Mouse (Mus musculus) gastrocnemius, postnatal 14 days (tissue): ENCODE data around the gene Actn4. TPM values are rescaled to one million over a fixed set of nuclear protein-coding genes. Genes with fewer than 3 reads are reported as not detected.

ENCODE experiments used
- DNase-seq: peaks from one replicate; pipeline ENCODE4 v3.0.0; 2021; ENCODE audit warnings: mixed read lengths
- intact Hi-C: fragments of 180-260 bp; cut with DNase I; formaldehyde crosslinking; loops from one replicate; pipeline ENCODE4 v1.15.1; 2025; ENCODE audit warnings: low total_unique reads
- total RNA-seq, 2 experiments: library from RNA; stranded (reverse); gene quantifications; 2 replicates each; pipeline ENCODE4 v1.2.3; 2021

Gene Actn4
- total RNA-seq, 2 experiments from 2014 or later, result 68.1 to 85.9 TPM

DNA sequence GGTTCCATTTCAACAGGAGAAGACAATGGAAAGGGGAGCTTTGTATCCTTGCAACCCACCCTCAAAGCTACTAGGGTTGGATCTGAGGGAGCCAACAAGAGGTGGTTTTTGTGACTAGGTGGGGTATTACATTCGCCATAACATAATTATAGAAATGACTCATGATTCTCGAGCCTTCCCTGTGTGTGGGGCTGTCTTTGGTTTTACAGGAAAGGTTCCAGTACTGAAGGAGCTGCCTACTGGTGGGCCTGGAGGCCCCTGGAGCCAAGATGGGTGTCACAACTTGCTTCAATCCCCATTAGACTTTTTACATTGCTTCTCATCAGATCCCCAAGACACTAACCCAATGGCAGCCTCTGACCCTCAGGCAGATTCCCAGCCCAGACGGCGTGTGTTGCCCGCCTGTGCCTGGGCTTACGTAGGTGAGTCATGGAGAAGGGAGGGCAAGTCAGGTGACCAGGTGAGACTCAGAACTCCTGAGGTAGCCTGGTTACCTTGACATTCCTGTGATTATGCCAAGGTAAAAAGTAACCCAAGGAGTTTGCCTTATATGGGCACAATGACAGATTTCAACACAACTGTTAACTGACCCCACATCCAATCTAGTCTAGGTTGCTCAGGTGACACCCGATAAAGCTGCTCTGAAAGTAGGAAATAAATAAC is 31.0 kb downstream of the Actn4 start:
- DNase-seq, result no peak
- intact Hi-C loops, result no loop called here

DNA sequence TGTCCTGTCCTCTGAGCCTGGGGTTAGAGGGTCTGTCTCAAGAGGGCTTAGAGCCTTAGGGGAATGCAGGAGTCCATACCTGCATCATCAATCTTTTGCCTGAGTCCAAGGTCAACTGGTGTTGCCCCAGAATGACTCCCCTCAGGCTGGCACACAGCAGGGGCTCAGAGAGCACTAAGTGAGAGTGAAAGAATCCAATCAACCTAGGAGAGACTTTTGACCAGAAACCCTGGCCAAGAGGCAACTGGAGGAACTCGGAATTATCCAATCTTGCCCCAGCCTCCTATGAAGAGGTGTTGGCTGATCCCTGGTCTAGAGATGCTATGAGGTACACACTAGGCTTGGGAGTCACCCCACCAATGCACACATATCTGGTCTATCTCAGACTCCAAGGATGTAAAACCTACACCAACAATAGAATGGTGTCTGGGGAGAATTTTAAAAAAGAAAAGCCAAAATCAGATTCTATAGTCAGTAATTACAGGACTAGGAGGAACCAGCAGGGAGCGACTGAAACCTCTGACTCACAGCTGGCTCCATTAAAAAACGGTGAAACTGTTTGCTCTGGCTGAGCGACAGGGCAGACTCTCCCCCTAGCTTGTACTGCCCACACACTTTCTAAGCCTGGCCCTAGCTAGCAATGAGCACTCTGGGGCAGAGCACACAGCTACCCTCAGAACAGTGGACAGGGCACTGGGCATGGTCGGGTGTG is 31.7 kb downstream of the Actn4 start:
- intact Hi-C loops, result no loop called here
- no peak for DNase-seq

- no peak for DNase-seq
- intact Hi-C loops, result no loop called here
Measured at GRCm38 (mm10) chr7:28929381-28929780, 32.8 kb downstream of the Actn4 start.

- DNase-seq, result no peak
- intact Hi-C loops, result no loop called here
Measured at GRCm38 (mm10) chr7:28926172-28926571, 36.0 kb downstream of the Actn4 start.

DNA sequence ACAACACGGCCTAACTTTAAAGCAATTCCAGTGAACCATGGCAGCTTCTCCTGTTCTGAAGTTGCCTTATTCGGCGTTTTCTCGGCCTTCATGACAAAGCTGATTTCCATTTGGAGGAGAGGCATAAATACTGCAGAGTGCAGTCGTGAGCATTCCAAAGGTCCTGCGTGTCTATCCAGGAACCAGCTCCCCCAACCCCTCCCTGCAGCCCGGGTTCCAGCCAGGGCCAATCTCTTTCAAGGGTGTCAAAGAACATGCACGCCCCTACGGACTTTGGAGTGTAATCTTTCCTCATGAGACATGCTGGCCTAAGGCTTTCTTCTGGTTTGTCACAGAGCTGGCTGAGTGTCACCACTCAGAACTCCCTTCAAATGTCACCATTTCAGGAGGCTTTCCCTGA is 36.8 kb downstream of the Actn4 start:
- DNase-seq, result peak; percentile 82
- intact Hi-C loops, result no loop called here

DNA sequence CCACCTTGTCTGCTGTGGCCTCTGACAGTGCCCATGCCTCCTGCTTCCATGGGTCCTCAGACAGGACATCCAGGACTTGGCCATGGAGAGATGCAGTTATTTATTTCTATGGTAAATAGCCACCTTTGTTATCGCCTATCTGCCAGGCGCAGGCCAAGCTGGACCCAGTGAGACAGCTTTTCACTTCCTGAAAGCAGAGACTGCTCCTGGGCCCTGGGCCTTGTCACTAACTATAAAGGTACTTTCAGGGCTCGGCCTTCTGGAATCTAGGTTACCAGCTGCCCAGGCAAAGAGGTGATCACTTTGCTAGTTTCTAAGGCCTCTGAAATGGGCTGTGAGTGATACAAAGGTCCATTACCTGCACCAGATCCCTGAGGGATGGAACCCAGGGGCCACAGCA is 37.3 kb downstream of the Actn4 start:
- DNase-seq, result no peak
- intact Hi-C loops, result no loop called here

- no peak for DNase-seq
- intact Hi-C loops, result no loop called here
Measured at GRCm38 (mm10) chr7:28923865-28924291, 38.3 kb downstream of the Actn4 start.

DNA sequence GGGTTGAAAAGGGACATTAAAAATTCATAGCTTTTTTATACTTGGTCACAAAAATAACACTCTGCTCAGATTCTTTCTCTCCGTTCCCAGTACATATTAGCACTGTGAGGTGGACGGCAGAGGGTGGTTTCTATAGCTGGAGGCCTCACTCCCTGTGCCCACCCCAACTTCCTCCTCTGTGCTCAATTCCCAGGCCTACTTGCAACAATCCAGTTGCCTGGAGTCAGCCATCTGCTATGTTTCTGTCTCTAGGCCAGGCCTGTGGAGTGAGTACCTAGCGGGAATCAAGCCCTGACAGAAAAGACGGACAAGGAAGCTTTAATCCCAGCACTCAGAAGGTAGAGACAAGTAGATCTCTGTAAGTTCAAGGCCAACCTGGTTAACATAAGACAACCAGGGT is 39.5 kb downstream of the Actn4 start:
- DNase-seq, result no peak
- intact Hi-C loops, result no loop called here

GRCm38 (mm10) chr7:28921722-28922465 is 40.2 kb downstream of the Actn4 start:
- intact Hi-C loops, result no loop called here
- no peak for DNase-seq

GRCm38 (mm10) chr7:28921178-28921577 is 41.0 kb downstream of the Actn4 start:
- intact Hi-C loops, result no loop called here
- DNase-seq, result no peak

DNA sequence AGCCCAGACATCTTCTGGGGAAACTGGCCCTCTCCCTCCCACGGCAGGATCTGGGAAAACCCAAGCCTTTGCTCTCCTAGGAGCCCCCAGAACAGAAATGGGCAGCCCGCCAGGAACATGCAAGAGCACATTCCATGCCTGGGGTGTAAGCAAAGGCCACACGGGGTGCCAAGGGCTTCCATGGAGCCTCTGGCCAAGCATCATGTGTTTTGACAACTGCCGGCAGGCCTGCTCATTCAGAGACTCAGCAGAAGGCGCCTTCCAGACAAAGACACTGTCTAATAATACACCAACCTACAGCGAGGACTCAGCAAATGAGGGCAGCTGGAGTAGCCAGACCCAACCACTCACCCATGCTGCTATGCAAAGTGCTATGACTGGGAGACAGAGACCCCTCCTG is 42.3 kb downstream of the Actn4 start:
- intact Hi-C loops, result loop anchor here (5.0 kb wide), 1 partner anchor 47 kb away; no protein-coding TSS in a partner anchor
- DNase-seq, result peak; percentile 88

DNA sequence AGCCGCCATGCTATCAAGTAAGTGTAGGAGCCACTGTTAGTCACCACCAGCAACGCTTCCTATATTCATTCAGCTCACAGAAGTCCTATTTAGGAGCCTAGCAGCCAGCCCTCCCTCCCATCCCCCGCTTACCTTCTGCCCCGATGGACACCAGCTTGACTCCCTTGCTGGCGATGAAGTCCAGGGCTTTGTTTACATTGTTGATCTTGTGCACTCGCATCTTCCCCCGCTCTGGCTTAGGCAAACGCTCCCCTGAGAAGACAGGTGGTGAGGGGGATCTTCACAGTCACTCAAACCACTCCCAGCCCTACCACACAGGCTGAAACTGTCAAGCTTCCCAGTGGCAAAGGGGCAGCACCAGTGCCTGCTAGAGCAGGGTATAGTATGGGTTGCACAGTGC is 43.6 kb downstream of the Actn4 start:
- intact Hi-C loops, result loop anchor here (5.0 kb wide), 1 partner anchor 49 kb away; no protein-coding TSS in a partner anchor
- no peak for DNase-seq

- intact Hi-C loops, result loop anchor here (5.0 kb wide), 1 partner anchor 50 kb away; no protein-coding TSS in a partner anchor
- DNase-seq, result peak; percentile 82
Measured at GRCm38 (mm10) chr7:28917503-28918426, 44.4 kb downstream of the Actn4 start.

- no peak for DNase-seq
- intact Hi-C loops, result loop anchor here (5.0 kb wide), 1 partner anchor 51 kb away; no protein-coding TSS in a partner anchor
Measured at GRCm38 (mm10) chr7:28916491-28916890, 45.6 kb downstream of the Actn4 start.

DNA sequence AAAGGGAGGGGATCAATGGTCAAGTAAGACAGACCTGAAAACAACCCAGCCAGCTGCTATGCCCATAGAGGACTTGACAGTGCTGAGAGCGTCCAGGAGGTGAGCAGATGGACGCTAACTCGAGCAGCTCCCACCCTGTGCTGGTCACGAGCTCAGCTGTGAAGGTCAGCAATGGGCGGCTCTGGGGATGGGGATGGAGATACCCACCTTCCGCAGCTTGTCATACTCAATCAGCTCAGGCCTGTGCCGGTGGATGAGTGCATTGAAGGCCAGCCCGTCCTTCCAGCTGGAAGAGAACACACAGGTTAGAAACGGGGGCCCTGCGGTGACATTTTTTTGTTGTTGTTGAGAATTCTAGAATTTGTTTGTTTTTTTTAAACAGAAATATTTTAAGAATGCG is 49.0 kb downstream of the Actn4 start:
- no peak for DNase-seq
- intact Hi-C loops, result no loop called here

- peak; percentile 48 for DNase-seq
- intact Hi-C loops, result no loop called here
Measured at GRCm38 (mm10) chr7:28911632-28912031, 50.5 kb downstream of the Actn4 start.

DNA sequence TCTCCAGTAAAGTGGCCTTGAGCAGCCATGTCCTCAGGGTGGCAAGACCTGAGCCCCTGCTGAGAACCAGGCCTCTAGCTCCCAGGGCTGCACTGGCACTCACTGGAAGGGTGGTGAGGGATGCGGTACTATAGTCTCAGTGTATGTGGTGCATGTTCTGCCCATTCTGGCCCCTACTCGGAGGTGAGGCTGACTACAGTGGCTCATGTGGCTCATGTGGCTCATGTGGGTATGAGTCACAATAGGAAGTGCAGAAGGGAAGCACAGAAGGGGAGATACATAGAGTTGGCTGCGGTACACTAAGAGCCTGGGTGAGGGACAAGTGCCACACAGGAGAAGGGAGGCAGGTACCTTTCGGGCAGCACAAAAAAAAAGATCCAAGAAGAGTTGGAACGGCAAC is 54.9 kb downstream of the Actn4 start:
- intact Hi-C loops, result no loop called here
- DNase-seq, result no peak

GRCm38 (mm10) chr7:28903778-28904177 is 58.4 kb downstream of the Actn4 start:
- DNase-seq, result no peak
- intact Hi-C loops, result no loop called here

DNA sequence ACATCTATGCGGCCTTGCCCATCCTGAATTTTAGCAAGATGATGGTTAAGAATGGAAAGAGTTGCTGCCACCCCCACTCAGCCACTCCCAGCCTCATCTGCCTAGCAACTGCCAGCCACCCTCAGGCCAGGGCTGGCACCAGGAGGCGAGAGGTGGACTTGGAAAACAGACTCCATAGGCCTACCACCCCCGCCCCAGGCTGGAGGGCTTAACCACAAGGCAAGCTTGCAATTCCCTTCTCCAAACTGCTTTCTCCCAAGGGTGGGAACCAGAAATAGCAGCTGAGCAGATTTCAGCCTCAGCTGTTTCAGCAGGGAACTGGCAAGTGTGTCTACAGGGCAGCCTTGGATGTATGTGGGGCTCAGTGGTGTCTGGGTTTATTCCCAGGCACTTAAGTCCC is 59.3 kb downstream of the Actn4 start:
- no peak for DNase-seq

More for the DNA sequence above, 59.3 kb downstream of the Actn4 start:
- intact Hi-C loops, result no loop called here
